Mouse (Mus musculus): ENCODE measurements around the gene Klhl18. TPM values are rescaled to one million over a fixed set of nuclear protein-coding genes. Genes with fewer than 3 reads are reported as not detected.
A peak's percentile ranks its signal among the peaks of the same experiment; 100 is the strongest.

Gene Klhl18
- total RNA-seq (2021), result 12.7 and 12.9 TPM in 2 replicates
- long read RNA-seq, experiment 1, partial matches to known transcripts, result 0 of 4 reads
- long read RNA-seq, experiment 1, other reads (novel, unspliced or antisense), result 4 of 4 reads
- long read RNA-seq, experiment 2, full-length matches to known transcripts, result 3 of 3 reads
- long read RNA-seq, experiment 2, partial matches to known transcripts, result 0 of 3 reads
- long read RNA-seq, experiment 2, other reads (novel, unspliced or antisense), result 0 of 3 reads

GRCm38 (mm10) chr9:110476124-110477091 lies at the start of gene Klhl18, which contains the start of gene Kif9:
Gene Klhl18, minus strand, starts transcription at chr9:110476694.
Gene Kif9, plus strand, starts transcription at chr9:110476958.
- peak; percentile 98 for DNase-seq

- peak; percentile 51 for DNase-seq
Observed at GRCm38 (mm10) chr9:110525737-110526136, 49.2 kb upstream of the Klhl18 start.

DNA sequence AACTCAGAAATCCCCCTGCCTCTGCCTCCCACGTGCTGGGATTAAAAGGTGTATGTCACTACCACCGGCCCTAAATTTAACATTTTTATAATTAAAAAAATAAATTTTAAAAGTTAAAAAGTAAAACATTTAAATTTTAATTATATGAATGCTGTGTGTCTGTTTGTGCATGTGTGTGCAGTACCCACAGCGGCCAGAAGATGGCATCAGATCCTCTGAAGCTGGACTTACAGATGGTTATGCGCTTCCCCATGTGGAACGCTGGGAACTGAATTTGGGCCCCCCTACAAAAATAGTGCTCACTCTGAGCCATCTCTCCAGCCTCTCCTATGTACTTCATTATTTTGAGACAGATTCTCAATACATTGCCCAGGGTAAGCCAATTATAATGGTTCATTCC lies 14.4 kb upstream of the Klhl18 start:
- peak; percentile 29 for DNase-seq

GRCm38 (mm10) chr9:110488841-110489240 lies 12.3 kb upstream of the Klhl18 start:
- no peak for DNase-seq

- DNase-seq, result no peak
Observed at GRCm38 (mm10) chr9:110478639-110479038, 2.1 kb upstream of the Klhl18 start.

DNA sequence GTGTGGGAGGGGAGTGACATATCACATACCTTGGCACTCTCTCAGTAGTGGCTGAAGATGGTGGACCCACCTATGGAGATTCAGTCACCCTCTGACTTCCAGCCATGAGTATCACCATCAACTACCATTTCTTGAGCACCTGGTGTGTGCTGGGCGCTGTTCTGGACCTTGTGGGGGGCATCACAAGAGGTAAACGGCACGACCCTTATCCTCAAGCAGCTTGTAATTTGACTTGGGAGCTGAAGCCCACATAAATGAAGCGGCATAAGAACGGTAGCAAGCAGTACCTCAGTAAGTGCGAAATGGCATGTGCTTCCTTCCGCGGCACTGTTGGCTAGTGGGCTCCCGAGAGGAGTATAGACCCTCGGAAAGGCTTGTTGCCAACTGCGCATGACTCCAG lies 1.5 kb upstream of the Klhl18 start:
- DNase-seq, result no peak

DNA sequence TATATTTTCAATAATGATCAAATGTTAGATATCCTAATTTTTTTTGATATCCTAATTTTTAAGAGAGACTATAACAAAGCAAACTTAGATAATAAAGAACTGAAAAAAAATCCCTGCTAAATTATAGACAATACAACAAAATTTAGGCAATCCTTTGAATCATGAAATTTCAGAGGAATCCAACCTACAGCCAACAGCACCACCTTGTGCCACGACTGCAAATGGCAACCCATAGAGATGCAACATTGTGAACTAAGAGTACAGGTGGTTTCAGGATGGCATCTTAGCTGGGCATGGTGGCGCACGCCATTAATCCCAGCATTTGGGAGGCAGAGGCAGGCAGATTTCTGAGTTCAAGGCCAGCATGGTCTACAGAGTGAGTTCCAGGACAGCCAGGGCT lies 10.3 kb downstream of the Klhl18 start:
- DNase-seq, result no peak

GRCm38 (mm10) chr9:110465336-110465735 lies 11.2 kb downstream of the Klhl18 start:
- DNase-seq, result no peak

DNA sequence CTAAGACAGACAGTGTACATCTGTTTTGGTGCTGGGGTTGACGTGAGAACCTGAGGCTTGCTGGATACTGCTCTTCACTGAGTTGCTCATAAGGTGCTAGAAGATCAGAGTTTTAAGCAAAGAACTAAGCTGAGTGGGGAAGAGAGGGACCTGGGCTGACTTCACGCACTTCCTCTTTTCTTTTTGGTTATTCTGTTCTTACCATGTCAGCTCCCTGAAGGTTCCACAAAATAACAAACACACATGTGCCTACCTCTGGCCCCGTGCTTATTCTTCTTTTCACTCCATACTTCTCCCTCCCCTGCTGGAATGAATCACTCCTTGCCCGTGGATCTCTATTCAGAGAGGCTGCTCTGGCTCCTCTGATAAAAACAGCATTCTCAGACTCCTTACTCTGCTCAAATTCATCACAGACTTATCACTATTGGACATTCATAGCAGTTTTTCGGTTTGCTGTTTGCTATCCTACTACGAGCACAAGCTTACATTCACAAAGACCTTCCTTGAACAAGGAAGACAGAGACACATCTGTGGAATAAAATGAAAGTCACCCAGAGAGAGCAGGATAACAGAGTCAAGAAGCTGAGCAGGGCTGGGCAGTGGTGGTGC lies 12.4 kb downstream of the Klhl18 start:
- DNase-seq, result no peak

GRCm38 (mm10) chr9:110462321-110462720 lies 14.2 kb downstream of the Klhl18 start:
- DNase-seq, result no peak

DNA sequence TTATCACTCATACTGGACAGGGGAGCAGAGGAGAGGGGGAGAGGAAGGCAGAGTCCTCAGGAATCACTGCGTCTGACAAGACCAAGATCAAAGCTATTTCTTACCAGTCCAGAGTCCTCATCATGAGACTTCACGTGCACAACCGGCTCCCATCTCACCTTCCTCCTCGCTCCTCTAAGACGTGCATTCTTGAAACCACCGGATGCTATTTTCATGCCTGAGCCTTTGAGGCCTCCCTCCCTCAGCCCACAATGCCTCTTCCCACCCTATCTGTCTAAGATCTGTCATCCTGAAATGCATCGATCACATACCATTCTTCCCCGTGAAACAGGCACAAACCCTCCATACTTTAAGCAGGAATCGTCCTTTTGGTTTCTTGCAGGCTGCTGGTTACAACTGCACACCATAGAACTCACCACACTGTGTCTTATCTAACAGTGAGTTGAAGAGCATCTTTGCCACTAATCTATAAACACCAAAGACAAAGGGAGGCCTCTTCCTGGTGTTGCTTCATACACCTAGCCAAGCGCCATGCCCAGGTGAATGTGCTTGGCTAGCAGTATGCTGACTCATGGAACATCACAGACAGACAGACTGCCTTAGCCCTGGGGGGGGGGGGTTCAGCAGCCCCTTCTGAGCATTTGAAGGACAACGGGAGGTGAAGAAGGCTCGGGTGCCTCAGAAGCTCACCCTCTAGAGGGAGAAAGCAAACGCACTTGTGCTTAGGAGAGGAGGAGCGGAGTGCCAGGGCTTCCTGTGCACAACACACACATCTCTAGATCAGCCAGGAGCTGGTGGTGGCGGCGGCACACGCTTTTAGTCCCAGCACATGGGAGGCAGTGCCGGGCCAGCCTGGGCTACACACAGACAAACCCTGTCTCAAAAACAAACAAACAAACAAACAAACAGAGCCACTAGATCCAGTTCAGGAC lies 15.3 kb downstream of the Klhl18 start:
- no peak for DNase-seq

GRCm38 (mm10) chr9:110459145-110459727 lies 17.3 kb downstream of the Klhl18 start:
- DNase-seq, result no peak

DNA sequence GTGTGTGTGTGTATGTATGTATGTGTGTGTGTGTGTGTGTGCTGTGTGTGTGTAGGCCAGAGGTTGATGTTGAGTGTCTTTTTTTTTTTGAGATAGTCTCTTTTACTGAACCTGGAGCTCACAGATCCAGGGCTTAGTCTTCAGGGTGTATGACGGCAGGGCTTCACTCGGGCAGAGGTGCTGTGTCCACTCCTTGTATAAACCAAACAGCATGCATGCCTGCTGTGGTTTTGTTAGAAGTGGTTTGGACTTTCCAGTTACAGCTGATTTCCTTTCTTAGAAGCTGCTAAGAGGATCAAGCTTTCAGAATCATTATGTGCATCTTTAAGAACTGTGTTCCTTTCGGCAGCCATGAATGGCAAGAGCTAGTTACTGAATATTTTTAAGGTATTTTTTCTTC lies 18.6 kb downstream of the Klhl18 start:
- no peak for DNase-seq

DNA sequence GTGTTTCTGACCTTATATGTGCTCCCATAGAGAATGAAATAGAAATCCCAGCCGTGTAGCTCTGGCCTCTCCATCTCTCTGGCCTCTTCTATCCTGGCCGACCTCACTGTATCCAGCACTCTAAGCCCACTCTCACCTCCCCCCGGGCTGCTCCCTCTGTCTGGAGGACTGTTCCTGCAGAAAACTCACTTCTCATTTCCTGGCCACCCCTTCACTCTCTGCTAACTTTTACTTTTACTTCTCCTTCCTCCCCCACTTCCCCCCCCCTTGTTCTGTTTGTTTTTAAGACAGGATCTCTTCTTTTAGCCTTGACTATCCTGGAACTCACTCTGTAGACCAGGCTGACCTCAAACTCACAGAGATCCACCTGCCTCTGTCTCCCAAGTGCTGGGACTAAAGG lies 24.0 kb downstream of the Klhl18 start:
- DNase-seq, result no peak

- peak; percentile 86 for DNase-seq
Observed at GRCm38 (mm10) chr9:110448857-110449617, 27.5 kb downstream of the Klhl18 start.

DNA sequence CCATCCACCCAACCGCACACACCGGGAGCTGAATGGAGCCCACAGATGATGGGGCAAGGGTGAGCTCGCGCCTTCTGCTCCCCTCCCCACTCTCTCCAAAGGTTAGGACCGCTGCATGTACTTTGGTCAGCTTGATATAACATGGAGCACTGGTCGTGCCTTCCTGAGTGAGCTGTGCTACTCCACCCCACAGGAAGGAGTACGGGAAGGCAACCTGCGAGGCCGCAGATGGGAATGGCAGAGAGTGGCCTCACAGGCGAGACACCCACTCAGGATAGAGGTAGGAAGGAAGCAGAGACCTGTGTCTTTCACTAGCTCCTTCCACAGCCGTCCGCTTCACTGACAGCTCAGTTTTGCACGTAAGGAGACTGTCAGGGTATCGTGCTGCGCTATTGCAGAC lies 28.1 kb downstream of the Klhl18 start:
- DNase-seq, result no peak

- no peak for DNase-seq
Observed at GRCm38 (mm10) chr9:110440559-110440958, 35.9 kb downstream of the Klhl18 start.

GRCm38 (mm10) chr9:110440049-110440448 lies 36.4 kb downstream of the Klhl18 start:
- DNase-seq, result no peak

DNA sequence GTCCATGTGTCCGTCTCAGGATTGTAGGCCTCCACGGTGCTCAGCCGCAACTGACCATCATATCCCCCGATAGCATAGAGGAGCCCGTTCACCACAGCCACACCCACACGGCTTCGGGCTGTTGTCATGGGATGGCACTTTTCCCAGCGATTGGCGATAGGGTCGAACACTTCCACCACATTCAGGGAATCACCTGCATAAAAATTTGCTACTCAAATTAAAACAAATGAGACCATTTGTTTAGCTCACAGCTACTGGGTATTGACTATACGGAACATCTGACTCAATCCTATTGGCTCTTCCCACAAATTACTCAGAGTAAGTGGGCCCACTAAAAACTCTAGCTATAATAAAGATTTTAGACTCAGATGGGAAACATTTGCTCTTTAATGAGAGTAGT lies 40.5 kb downstream of the Klhl18 start:
- no peak for DNase-seq

DNA sequence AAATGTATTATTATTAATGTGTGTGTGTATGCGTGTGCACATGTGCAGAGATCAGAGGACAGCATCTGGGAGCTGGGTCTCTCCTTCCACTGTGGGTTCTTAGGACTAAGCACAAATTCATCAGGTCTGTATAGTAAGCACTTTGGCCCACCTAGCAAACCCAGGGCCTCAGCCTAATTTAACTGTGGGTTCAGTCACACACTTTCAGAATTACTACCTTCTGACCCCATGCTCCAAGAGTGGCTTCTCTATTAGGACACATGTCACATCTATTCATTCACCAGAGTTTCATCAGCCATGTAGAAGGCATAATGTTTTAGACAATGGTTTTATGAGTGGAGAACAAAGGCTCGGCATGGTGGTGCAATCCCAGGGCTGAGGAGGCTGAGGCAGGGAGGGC lies 43.4 kb downstream of the Klhl18 start:
- no peak for DNase-seq

DNA sequence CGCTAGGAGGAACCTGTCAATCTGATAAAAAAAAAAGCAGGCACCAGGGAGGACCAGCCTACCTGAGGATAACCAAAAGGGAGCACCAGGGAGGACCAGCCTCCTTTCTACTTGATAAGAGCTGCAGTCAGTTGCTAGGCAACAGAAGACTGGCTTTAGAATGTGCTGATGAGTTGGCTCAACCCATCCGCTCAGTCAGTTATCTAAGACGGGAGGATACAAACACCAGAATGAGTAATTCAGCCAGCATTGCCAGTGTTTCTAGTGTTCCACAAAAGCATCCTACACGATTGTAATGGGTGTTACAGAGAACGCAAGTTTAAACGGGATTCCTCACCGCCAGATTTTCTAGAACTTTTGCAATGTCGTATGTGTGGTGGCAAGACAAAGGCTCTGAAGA lies 45.3 kb downstream of the Klhl18 start:
- DNase-seq, result no peak

Measured in adrenal gland, postnatal 14 days (tissue).